Mouse (Mus musculus) neutrophil, adult 65 days (primary cell): ENCODE measurements around the gene Agpat4. TPM values are rescaled to one million over a fixed set of nuclear protein-coding genes. Genes with fewer than 3 reads are reported as not detected.

ENCODE experiments used
- total RNA-seq: library from RNA; stranded (reverse); gene quantifications from 2 replicates; pipeline ENCODE4 v1.2.4, GENCODE M21; 2023

The Agpat4 gene
- total RNA-seq, result 6.9 and 18.2 TPM in 2 replicates

DNA sequence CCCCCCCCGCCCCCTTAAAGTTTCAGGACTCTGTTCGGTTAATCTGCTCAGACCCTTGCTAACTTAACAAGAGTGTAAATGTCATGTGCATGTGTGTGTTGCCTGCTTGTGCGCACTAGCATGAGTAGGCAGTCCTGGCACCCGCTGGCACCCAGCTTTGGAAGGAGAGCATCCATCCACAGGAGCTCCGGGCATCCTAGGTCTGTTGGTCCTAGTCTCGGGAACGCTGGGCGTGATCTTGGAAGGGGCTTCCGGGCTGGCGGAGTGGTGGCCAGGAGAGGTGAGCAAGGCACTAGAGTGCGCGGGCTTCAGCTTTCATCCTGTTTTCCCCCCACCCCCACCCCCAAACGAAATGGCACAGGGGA is at the start of gene Agpat4:
Agpat4 (plus strand) TSS at position 144 of the 365 bp plus-strand sequence.

Other genes starting within 250 kb of the Agpat4 start
- 16.2 and 24.4 TPM in 2 replicates for gene Map3k4, start 200.1 kb downstream of the Agpat4 start, total RNA-seq